Mouse (Mus musculus) cerebellum, adult 2 months (tissue): ENCODE measurements around the gene Coq8b.

Experiments
- CTCF ChIP-seq: fragments of 200-500 bp; IDR thresholded peaks from 2 replicates; pipeline ENCODE4 v1.5.1; 2011; ENCODE audit warnings: low read depth, mild to moderate bottlenecking, control low read depth, low read length, moderate library complexity, borderline replicate concordance; ENCODE audit not compliant: insufficient read depth
- POLR2A ChIP-seq: fragments of 200-500 bp; IDR thresholded peaks from 2 replicates; pipeline ENCODE4 v1.6.1; 2011; ENCODE audit warnings: low read length, control low read depth, borderline replicate concordance; ENCODE audit not compliant: insufficient read depth

DNA sequence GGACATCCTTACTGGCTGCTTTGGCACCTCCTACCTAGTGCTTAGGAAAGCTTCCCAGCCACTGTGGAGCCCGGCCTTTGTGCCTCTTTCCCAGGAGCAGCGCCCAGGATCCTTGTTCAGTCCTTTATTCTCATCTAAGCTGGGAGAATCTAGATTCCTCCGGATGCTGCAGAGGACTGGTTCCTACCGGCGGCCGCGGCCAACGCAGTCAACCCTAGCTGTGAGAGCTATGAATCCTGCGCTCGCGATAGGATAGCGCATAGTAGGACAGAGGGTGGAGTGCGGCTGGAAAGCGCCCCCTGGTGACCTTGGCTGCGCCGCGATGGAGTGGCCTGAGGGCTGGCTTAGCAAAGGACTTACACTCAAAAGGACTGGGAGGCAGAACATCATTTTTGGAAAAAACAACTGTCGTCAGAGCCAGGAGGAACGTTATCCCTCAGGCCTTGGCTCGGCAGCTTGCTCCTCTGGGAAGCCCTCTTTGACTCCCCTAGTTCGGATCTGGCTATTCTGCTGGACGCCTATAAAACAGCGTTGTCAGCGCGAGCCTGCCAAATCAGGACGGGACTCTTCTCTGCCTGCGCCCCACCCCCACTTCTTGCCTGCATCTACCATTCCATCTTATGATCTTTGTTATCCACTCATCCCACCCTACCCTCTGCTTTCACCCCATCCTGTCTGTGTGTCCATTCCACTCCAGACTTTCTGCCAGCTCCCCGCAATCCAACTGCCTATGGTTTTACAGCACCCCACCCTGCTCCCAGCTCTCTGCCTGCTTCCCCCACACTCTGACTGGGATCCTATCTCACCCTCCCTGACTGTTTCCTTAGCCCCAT, 52.3 kb downstream of the Coq8b start:
- TF ChIP-seq CTCF (peak; percentile 42; the same call in 1 of the 2 replicates), POLR2A (no peak)
